Mouse (Mus musculus): ENCODE data around the gene Slc50a1.

Slc50a1 gene

DNA sequence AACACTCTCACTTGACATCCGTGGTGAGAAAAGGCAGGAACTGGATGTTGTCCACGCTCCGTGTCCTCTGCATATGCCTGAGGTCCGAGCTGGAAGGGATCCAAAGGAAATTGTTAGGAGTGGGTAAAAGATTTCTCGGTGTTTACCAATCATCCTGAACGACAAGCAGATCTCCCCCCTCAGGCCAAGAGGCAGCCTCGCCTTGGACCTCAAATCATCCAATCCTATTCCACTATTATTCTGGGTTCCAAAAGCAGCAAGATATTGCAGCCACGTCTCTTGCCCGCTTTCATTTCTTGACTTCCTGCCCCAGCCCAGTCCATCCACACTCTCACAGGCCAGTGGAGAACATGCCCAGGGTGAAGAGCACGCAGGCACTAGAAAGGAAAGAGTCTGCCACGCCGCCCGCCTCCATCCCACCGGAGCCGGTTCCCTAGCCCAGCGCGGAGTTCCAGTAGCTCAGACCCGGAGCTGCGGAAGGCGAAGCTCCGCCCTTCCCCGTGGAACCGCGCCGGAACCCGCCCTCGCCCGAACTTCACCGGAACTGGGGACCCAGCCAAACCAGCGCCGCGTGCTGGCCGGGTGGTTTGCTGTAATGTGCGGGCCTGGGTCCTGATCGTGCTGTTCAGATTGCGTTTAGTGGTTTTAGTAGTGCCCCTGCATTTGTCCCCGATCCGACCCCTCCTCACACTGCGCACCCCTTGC, at the start of gene Slc50a1:
Slc50a1 (minus strand) TSS at position 520 of the 705 bp plus-strand sequence.
- DNase-seq, result peak; percentile 84

DNA sequence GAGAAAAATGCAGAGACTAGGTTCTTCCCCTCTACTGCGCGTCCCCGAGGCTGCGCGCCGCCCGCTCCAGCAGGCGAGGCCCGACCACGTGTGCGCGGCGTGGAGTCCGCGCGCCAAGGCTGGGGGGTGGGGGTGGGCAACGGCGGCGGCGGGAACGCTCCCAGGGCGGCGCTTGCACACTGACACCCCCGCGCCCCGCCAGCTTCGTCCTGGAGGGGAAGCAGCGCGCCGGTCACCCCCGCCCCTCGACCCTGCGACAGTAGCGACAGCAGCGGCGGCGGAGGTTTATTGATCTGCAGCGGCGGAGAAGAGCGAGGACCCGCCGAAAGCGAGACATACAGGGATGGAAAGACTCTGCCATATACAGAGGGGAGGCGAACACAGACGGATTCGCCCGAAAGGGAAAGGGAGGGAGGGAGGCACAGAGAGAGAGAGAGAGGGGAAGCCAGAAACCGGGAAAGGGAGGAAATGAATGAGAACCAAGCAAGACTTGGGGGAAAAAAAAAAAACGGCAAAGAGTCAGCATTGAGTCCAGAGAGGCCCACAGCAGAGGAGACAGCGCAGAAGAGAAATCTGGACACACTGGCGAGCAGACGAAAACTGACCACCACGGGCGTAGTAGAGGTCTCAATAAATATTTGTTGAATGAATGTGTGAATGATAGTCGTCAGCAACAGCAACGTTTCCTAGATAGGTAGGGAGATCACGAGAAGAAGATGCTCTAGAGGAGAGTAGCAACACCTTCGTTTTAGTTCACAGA, 49.4 kb upstream of the Slc50a1 start:
- peak; percentile 70 for DNase-seq

DNA sequence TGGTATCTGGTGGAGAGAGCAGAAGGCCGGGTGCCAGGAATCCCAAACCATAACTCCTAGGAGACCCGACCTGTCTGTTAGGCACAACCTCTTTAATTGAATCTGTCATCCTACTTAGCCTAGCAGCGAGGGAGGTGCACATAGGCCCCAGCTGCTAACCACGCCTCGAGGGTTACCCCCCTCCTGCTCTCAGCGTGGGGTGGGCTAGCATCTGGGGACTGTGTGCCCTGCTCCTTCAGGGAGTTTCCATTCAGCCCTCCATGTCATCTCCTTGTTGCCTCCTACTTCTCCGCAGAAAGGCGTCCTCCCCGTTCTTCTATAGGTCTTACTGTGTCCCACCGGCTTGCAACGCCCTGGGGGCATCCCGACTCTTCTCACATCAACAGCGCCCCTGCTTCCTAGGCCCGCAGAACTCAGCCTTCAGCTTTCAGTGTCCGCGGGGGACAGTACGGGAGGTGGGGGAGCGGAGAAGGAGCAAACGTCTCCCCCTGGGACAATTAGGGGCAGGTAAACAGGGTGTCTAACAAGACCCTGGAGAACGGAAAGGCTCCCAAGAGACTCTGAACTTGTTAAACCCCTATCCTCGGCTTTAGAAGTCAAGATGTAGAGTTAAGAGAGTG, 48.7 kb upstream of the Slc50a1 start:
- no peak for DNase-seq

- no peak for DNase-seq
Measured at GRCm38 (mm10) chr3:89318316-89318715, 47.9 kb upstream of the Slc50a1 start.

DNA sequence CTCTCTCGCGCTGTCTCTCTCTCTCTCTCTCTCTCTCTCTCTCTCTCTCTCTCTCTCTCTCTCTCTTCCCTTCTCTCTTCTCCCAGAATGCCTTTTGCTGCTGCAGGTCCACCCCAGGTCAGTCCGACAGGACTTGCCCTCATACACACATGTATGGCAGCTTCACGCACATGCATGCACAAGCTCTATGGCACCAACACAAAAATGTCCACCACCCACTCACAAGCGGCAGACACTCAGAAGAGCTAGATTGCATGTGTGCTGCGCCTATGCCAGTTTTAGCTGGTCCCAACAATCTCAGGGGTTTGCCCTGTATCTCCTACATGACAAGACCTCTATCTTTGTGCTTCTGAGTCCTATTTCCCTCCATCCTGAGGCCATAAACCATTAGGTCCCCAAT, 46.9 kb upstream of the Slc50a1 start:
- no peak for DNase-seq

GRCm38 (mm10) chr3:89316833-89317232, 46.5 kb upstream of the Slc50a1 start:
- peak; percentile 88 for DNase-seq

DNA sequence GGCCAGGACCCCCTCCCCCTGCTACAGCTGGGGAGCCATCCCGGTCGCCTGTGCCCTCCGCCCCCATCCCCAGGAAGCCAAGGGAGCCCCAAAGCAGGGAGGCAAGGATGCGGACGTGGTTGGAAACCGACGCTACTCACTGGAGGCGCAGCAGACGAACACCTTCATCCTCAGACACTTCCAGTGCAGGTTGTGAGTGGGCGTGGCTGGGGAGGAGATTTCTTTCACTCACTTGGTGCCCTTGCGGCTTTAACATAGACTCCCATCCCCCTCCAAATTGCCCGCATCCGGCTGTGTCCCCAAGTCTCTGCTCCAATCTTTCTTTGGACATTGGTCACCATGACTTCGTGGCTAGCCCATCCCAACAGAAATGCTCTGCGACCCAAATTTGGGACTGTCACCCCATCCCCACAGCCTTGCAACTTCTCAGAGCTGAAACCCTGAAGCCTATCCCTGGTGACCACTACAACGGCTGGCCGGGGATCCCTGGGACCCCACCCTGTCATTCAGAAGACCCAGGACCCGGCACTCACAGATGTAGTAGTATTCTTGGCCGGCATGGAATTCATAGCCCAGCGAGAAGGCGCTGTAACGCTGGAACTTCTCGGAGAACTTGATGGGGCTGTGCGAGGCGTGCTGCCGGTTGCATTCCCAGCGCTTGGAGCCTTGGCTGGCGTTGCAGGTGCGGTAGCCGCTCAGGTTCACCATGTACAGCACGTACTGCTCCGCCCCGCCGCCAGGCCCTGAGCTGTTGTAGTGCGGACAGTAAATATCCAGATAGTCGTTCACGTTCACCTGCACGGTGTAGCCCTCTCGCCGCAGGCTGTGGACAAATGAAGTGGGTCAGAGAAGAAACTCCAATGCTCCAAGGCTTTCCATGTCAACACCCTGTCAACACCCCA, 45.8 kb upstream of the Slc50a1 start:
- no peak for DNase-seq

DNA sequence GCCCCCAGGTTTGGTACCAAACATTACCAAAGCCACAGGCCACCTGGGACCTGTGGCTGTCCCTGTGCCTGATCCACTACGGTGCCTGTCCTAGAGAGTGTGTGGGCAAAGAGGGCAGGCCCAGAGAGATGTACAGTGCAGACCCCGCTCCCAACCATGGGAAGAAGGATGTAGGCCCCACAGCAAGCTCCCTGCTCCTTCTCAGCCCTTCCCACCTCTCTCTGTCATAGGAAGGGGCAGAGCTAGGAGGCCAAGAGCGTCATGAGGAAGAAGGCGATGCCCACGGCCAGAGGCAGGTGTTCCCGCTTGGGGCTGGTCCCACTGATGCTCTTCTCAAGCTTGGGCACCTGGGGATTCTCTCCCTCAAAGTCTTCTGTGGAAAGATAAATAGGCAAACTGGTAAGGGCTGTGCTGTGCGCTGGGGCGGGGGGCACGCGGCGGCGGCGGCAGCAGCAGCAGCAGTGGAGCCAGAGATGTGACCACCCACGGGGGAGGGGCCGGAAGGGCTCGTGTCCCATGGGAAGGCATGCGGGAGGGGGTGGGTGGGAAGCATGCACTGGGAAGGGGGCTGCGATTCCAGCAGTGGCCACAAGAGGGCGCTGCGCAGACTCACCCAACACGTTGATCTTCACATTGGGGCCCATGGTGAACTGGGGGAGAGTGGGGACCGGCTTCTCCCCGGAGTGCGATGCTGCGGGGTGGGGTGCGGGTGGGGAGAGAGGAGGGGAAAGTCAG, 45.0 kb upstream of the Slc50a1 start:
- DNase-seq, result peak; percentile 72

- DNase-seq, result no peak
Measured at GRCm38 (mm10) chr3:89314791-89315190, 44.4 kb upstream of the Slc50a1 start.

DNA sequence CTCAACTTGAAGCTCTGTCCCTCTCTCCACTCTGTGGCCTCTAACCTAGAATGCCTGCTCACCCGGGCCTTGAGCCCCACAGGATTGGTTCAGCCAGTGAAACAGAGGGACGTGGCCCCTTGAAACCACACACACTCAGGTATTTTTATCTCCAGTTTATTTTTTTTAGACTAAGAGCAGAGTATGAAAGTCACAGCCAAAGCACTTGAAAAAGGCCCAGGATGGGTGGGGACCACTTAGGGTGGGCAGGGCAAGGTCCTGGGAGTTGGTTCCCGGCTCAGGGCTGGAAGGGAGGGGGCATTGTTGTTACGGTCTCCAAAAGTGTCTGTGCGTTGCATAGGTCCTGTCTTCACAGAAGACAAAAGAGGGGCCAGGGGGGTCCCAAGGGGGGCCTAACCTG, 44.0 kb upstream of the Slc50a1 start:
- no peak for DNase-seq

DNA sequence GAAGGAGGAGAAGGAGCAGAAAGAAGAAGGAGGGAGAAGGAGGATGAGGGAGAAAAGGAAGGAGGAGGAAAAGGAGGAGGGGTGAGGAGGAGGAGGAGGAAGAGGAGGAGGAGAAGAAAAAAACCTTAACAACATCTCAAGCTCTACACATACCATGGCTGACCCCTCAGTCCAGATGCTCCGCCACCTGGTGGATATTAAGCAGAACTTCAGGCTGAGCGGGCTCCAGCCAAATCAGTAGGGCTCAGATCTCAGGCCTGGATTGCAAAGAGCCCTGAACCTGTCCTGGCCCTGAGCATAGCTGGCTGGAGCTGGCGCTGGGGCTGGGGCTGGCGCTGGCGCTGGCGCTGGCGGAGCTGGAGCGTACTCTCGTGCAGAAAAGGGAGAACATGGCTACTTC, 37.7 kb upstream of the Slc50a1 start:
- DNase-seq, result no peak

GRCm38 (mm10) chr3:89305551-89306325, 35.4 kb upstream of the Slc50a1 start:
- DNase-seq, result no peak

GRCm38 (mm10) chr3:89305105-89305504, 34.7 kb upstream of the Slc50a1 start:
- no peak for DNase-seq

- DNase-seq, result no peak
Measured at GRCm38 (mm10) chr3:89304440-89304839, 34.1 kb upstream of the Slc50a1 start.

DNA sequence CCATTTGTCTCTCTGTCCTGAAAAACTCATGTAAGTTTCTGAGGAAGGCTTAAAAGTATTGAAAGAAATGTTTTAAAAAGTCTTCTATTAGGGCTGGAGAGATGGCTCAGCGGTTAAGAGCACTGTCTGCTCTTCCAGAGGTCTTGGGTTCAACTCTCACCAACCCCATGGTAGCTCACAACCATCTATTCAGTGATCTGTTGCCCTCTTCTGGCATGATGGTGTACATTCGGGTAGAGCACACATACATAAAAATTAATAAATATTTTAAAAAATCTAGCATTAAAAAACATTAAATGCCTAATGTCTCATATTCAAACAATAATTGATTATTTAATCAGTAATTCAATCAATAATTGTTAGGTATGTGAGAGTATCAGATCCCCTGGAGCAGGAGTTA, 30.1 kb upstream of the Slc50a1 start:
- no peak for DNase-seq

GRCm38 (mm10) chr3:89300071-89300470, 29.7 kb upstream of the Slc50a1 start:
- no peak for DNase-seq

DNA sequence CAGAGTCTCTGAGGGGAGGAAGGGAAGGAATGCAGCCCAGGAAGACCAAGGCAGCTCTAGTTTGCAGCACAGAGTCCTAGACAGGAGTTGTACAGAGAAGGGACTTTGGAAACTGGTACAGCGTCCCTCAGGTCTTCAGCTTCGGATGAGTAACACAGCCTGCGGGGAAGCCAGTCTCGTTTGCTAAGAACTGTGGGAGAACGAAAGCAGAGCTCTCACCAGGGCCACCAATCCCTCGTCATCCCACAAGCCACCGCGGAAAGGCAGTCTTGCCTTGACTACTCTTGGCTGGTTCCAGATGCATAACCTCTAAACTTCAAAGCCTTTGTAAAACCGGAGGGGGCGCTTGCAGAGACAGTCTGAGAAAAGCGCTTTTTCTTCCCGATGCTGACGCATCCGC, 29.1 kb upstream of the Slc50a1 start:
- peak; percentile 40 for DNase-seq

DNA sequence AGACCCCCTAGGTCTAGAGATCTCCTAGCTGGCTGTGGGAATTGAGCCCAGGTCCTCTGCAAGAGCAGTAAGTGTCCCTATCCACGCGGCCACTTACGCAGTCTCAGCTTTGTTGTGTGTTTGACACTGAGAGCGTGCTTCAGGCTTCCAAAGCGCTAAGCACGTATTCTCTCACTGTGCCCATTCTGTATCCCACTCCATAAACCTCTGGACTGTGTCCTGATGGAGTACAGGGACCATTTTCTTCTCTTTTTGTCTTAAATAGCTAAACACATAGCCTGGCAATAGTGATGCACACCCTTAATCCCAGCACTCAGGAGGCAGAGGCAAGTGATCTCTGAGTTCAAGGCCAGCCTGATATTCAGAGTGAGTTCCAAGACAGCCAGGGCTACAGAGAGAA, 28.5 kb upstream of the Slc50a1 start:
- no peak for DNase-seq

GRCm38 (mm10) chr3:89296761-89297396, 26.5 kb upstream of the Slc50a1 start:
- DNase-seq, result no peak

GRCm38 (mm10) chr3:89295685-89296230, 25.4 kb upstream of the Slc50a1 start:
- no peak for DNase-seq

DNA sequence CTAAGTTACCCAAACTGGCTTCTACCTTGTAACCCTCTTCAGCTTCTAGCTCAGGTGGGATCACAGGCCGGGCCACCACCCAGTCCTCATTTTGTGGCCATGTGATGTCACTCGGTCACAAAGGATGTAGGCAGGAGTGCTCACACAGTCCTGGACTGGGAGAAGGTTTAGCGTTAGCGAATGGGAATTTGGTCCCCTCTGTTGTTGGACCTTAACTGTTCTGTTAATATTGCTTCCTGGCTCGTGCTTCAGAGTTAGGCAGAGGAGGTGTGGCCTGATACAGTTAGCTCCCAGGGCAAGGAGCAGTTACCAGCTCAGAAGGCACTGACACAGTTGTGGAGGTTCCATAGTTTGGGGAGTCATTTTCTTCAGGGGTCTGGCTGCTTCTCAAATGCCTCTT, 23.8 kb upstream of the Slc50a1 start:
- DNase-seq, result no peak
